Mouse (Mus musculus) ES-Bruce4 (cell line): ENCODE measurements around the gene Slc6a21. TPM values are rescaled to one million over a fixed set of nuclear protein-coding genes. Genes with fewer than 3 reads are reported as not detected.
A peak's percentile ranks its signal among the peaks of the same experiment; 100 is the strongest.

ENCODE experiments used
- H3K27ac ChIP-seq: 2 replicates; pipeline ENCODE4 v1.5.1; 2012; ENCODE audit warnings: low read length, inconsistent platforms; ENCODE audit not compliant: insufficient read depth
- H3K27me3 ChIP-seq: 2 replicates; pipeline ENCODE4 v1.6.1; 2012; ENCODE audit warnings: mild to moderate bottlenecking, low read length, inconsistent platforms; ENCODE audit not compliant: control insufficient read depth, poor library complexity, insufficient read depth, severe bottlenecking
- H3K36me3 ChIP-seq: 2 replicates; pipeline ENCODE4 v1.6.1; 2012; ENCODE audit warnings: inconsistent platforms, mild to moderate bottlenecking, low read length, moderate library complexity; ENCODE audit not compliant: control insufficient read depth, poor library complexity, insufficient read depth, severe bottlenecking
- H3K4me1 ChIP-seq: one replicate; pipeline ENCODE4 v1.8.1; 2011; ENCODE audit warnings: low read length; ENCODE audit not compliant: control insufficient read depth, insufficient read depth
- H3K4me3 ChIP-seq: 2 replicates; pipeline ENCODE4 v1.5.1; 2011; ENCODE audit warnings: low read depth, mild to moderate bottlenecking, low read length
- H3K9ac ChIP-seq: 2 replicates; pipeline ENCODE4 v1.6.1; 2012; ENCODE audit warnings: low read depth, mild to moderate bottlenecking, inconsistent platforms; ENCODE audit not compliant: poor library complexity, severe bottlenecking
- H3K9me3 ChIP-seq: replicated peaks from 2 replicates; pipeline ENCODE4 v1.6.1; 2012; ENCODE audit warnings: mild to moderate bottlenecking, low read length, inconsistent platforms; ENCODE audit not compliant: control insufficient read depth, poor library complexity, insufficient read depth, severe bottlenecking
- CTCF ChIP-seq: IDR thresholded peaks from one replicate; pipeline ENCODE4 v1.8.1; 2011; ENCODE audit warnings: low read depth, low read length
- EP300 ChIP-seq: IDR thresholded peaks from 2 replicates; pipeline ENCODE4 v1.6.1; 2011; ENCODE audit warnings: low read depth, low read length; ENCODE audit not compliant: insufficient read depth
- POLR2A ChIP-seq: IDR thresholded peaks from one replicate; pipeline ENCODE4 v1.8.1; 2011; ENCODE audit warnings: low read length; ENCODE audit not compliant: insufficient read depth
- polyA plus RNA-seq: library from polyadenylated mRNA; stranded (reverse); fragments of >200 nt; gene quantifications from 2 replicates; pipeline ENCODE4 v1.2.4, GENCODE M21; 2011; ENCODE audit warnings: low read depth; ENCODE audit not compliant: missing spikeins, insufficient read depth, insufficient read length

Slc6a21 gene
- polyA plus RNA-seq, 1 experiment, result not detected

DNA sequence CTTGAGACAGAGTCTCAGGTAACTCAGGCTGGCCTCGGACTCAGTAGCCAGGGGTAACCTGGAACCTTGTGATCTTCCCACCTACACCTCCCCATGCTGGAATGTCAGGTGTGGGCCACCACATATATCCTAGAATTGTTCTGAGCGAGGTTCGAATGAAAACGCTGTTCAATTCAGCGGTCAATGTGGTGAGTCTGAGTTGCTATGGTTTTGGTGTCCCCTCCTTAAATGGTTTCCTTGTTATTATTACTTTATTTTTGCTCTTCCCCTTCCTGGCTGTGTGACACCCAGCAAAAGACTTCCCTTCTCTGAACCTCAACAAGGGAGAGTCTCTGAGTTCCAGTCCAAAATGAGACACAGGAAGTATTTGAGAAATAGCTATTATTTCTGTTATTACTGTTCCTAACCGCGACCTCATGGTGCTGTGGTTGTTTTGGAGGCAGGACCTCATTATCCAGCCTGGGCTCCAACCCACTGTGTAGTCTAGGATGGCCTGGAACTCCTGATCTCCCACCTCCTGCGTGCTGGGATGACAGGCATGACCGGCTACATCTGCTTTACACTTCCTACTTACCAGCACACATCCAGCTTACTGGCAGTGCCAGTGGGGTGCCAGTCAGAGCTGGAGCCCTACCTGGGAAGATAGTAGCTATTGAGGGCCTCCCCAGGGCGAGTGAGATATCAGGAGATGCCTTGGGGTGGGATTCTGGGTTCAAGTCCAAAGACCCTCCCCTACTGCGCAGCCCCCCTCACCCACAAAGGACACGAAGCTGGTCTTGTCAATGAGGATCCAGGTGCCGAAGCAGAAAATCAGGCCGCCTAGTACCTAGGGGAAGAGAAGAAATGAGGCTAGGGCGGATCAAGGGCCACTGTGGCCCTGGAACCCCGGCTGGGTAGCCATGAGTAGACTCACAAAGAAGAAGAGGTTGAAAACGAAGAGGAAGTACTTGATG lies 39.3 kb upstream of the Slc6a21 start:
- Histone ChIP-seq H3K4me1 (peaks cover 2% of the 10 kb centered on the region), H3K9me3 (no peaks in the 10 kb centered on the region), H3K9ac (peak overlapping the region; percentile 19; the same call in 1 of the 2 replicates), H3K27me3 (no peaks in the 10 kb centered on the region), H3K36me3 (0 out of 2 replicates have a peak, but pooled peaks cover under 1% of the 10 kb centered on the region), H3K27ac (no peak overlapping the region), H3K4me3 (peak overlapping the region; percentile 46)
- no peak for TF ChIP-seq EP300
- no peak for TF ChIP-seq POLR2A
- no peak for TF ChIP-seq CTCF

DNA sequence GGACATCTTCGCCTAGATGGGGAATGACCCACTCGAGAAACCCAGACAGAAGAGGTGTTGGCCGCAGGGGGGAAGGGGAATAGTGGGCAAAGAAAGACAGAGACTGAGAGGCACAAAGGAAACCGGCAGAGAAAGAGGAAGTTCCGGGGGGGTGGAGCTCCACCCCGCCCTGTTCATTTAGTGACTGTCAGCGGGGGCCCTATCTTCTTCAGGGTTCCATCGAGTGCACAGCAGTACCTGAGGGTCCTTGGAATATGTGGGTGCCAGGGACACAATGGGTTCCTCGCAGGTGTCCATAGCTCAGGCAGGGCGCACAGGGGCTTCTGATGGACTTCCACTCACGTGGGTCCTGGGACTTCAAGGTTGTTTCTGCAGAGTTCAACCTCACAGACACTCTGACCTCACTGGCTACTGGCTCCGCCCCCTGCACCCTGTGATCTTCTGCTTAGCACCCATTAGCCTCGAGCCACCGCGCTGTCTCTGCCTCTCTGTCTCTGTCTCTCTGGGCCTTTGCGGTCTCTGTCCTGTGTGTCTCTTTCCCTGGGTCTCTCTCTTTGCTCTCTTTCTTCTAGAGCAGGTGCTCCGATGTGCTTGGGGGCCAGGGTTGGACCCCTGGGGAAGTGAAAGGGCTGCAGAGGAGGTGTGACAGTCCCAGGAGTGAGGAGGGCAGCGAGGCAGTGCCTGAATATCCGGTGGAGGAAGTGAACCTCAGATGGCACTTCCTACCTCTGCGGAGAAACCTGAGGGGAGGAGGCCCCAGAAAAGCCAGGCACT lies 38.4 kb upstream of the Slc6a21 start, which contains the start of gene Cd37:
Gene Cd37, minus strand, starts transcription at position 393 of the 774 bp plus-strand sequence.
- no peak for TF ChIP-seq POLR2A
- 0 out of 2 replicates have a peak, but pooled peaks have one; percentile 18 for TF ChIP-seq EP300
- H3K27me3 ChIP-seq, result no peaks in the 10 kb centered on the region
- H3K9ac ChIP-seq, result peak within 1 kb of the TSS; percentile 19; the same call in 1 of the 2 replicates
- H3K9me3 ChIP-seq, result no peaks in the 10 kb centered on the region
- no peaks in the 10 kb centered on the region for H3K36me3 ChIP-seq
- no peak within 1 kb of the TSS for H3K27ac ChIP-seq
- peaks cover 2% of the 10 kb centered on the region for H3K4me1 ChIP-seq
- H3K4me3 ChIP-seq, result peak within 1 kb of the TSS; percentile 46

DNA sequence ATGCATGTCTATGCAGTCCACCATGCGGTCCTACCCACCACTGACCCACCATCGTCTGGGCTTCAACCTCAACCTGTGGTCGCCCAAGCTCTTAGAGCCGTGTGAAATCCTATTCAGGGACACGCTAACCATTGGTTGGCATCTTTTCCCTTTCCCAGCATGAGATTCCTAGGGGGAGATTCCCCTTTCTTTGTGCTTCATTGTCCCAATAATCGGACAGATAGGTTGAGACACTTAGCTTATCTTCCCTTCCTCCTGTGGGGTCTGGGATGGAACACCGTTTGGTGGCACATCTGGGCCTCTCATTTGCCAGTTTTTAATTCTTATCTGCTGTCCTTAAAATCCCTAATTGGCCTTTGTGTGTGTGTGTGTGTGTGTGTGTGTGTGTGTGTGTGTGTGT lies 37.2 kb upstream of the Slc6a21 start:
- Histone ChIP-seq H3K4me3 (no peak overlapping the region), H3K4me1 (peaks cover 2% of the 10 kb centered on the region), H3K27ac (no peak overlapping the region), H3K9ac (no peak overlapping the region), H3K27me3 (no peaks in the 10 kb centered on the region), H3K9me3 (no peaks in the 10 kb centered on the region), H3K36me3 (no peaks in the 10 kb centered on the region)
- TF ChIP-seq CTCF (no peak), EP300 (no peak), POLR2A (no peak)

DNA sequence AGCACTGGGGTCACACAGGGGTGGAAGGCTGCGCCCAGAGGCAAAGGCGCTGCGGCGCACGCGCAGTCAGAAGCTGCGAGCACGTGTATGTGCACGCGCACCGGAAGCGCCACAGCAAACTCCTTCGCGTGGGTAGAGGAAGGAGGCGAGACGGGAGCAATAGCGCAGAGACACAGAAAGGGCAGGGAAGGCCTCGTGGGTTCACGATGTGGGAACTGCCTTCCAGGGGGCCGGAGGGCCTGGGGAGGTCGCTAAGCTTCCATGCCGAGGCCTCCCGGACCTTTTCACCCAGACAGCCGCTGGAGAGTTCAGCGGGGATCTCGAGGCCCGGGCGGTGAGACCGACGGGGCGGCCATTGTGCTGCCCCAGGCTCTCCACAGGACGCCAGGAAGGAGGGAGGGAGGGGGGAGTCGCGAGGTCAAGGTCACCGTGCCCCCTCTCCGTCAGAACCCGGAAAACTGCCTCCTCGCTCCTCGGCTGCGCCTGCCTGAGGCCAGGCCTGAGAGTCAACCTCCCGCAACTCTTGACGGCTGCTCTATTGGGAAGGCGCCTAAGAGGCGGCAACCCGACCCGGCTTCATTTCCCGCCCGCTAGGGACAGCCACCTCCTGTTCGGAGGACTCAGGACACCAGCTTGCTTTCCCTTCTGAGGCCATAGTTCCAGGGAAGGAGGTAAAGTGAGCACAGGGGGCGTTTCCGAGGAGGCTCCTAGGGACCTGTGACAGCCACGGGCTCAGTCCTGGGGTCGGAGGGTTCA lies 36.5 kb upstream of the Slc6a21 start, which contains the start of gene Slc6a16:
Gene Slc6a16, plus strand, starts transcription at position 453 of the 756 bp plus-strand sequence.
- peak within 1 kb of the TSS; percentile 42 for H3K9ac ChIP-seq
- peak within 1 kb of the TSS; percentile 12 for H3K4me3 ChIP-seq
- H3K4me1 ChIP-seq, result peaks cover 2% of the 10 kb centered on the region
- H3K9me3 ChIP-seq, result no peaks in the 10 kb centered on the region
- peak within 1 kb of the TSS; percentile 21; the same call in 1 of the 2 replicates for H3K27ac ChIP-seq
- no peaks in the 10 kb centered on the region for H3K27me3 ChIP-seq
- no peaks in the 10 kb centered on the region for H3K36me3 ChIP-seq
- TF ChIP-seq CTCF (no peak), POLR2A (no peak), EP300 (peak; percentile 89)

DNA sequence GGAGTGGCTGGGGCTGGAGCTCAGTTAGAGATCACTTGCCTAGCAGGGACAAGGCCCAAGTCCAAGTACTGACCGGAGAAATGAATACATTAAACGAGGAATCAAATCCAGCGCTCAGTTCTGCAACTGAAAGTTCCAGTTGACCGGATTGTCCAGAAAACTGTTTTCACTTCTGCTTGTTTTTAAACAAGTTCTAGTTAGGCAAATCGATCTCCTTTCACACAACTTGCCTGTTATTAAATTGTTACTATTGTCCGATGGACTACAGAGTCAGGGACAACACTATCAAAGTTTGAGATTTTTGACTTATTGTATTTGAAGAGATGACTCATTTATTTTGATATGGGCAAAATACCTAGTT lies 35.9 kb upstream of the Slc6a21 start:
- Histone ChIP-seq H3K36me3 (no peaks in the 10 kb centered on the region), H3K4me1 (peaks cover 2% of the 10 kb centered on the region), H3K9me3 (no peaks in the 10 kb centered on the region), H3K27ac (peak overlapping the region; percentile 10; the same call in 1 of the 2 replicates), H3K9ac (peak overlapping the region; percentile 42), H3K4me3 (peak overlapping the region; percentile 12), H3K27me3 (no peaks in the 10 kb centered on the region)
- TF ChIP-seq POLR2A (no peak), EP300 (no peak)
